Mouse (Mus musculus) mouse embryonic stem cell (cell line): ENCODE measurements around the gene Vstm4.

Source experiments
- in situ Hi-C, 2 experiments: fragments of 300-500 bp; cut with MboI; formaldehyde crosslinking; loops; 1 replicate in 1 of 2; 3 replicates in 1 of 2; pipeline ENCODE4 v1.14.3; 2019 to 2020; ENCODE audit warnings: low sequenced_read_pairs in 2 of 2, low pct_unique_long_range_greater_than_20kb in 1 of 2, mixed read lengths in 1 of 2; ENCODE audit not compliant: unreplicated experiment in 1 of 2

Vstm4 gene

GRCm38 (mm10) chr14:32917919-32918318 lies 61.4 kb downstream of the Vstm4 start:
- in situ Hi-C loops = no loop called here

- in situ Hi-C loops = no loop called here
These were observed 67.3 kb downstream of the Vstm4 start for GRCm38 (mm10) chr14:32923871-32924270.

- in situ Hi-C loops = no loop called here
These were observed 75.2 kb downstream of the Vstm4 start for GRCm38 (mm10) chr14:32931709-32932108.

GRCm38 (mm10) chr14:32932220-32932619 lies 75.7 kb downstream of the Vstm4 start:
- in situ Hi-C loops = no loop called here

- in situ Hi-C loops = no loop called here
These were observed 77.5 kb downstream of the Vstm4 start for GRCm38 (mm10) chr14:32934064-32934463.

- in situ Hi-C loops = no loop called here
These were observed 82.7 kb downstream of the Vstm4 start for GRCm38 (mm10) chr14:32939217-32939616.

GRCm38 (mm10) chr14:32947512-32947911 lies 91.0 kb downstream of the Vstm4 start:
- in situ Hi-C loops = no loop called here

GRCm38 (mm10) chr14:32950312-32951301 lies 94.1 kb downstream of the Vstm4 start:
- in situ Hi-C loops = no loop called here

- in situ Hi-C loops = no loop called here
These were observed 99.9 kb downstream of the Vstm4 start for GRCm38 (mm10) chr14:32956486-32956885.

GRCm38 (mm10) chr14:32958671-32959070 lies 102.1 kb downstream of the Vstm4 start:
- in situ Hi-C loops = no loop called here

- in situ Hi-C loops = no loop called here
These were observed 103.9 kb downstream of the Vstm4 start for GRCm38 (mm10) chr14:32960481-32960880.

- in situ Hi-C loops = no loop called here
These were observed 108.2 kb downstream of the Vstm4 start for GRCm38 (mm10) chr14:32964742-32965141.

GRCm38 (mm10) chr14:32970700-32971099 lies 114.1 kb downstream of the Vstm4 start:
- in situ Hi-C loops = no loop called here

GRCm38 (mm10) chr14:32984176-32984738 lies 127.7 kb downstream of the Vstm4 start:
- in situ Hi-C loops = no loop called here

GRCm38 (mm10) chr14:32986659-32987058 lies 130.1 kb downstream of the Vstm4 start:
- in situ Hi-C loops = no loop called here
